Mouse (Mus musculus): ENCODE results near the gene Nmi. TPM values are rescaled to one million over a fixed set of nuclear protein-coding genes. Genes with fewer than 3 reads are reported as not detected.

Gene Nmi
- polyA plus RNA-seq, 1 experiment from 2014 or later = 6.2 TPM

GRCm38 (mm10) chr2:51982288-51982687 lies 9.0 kb upstream of the Nmi start:
- H3K27ac ChIP-seq = no peak overlapping the region
- no peak for ATAC-seq
- H3K9me3 ChIP-seq (replicated peaks) = no peaks in the 10 kb centered on the region; the same call in 1 of the 2 replicates
- H3K4me1 ChIP-seq = no peaks in the 10 kb centered on the region
- 82% methylated on average over 13 of the region's 13 CpGs for WGBS
- no peak overlapping the region for H3K9ac ChIP-seq
- no peak overlapping the region for H3K4me3 ChIP-seq
- no peak overlapping the region for H3K4me2 ChIP-seq
- no peaks in the 10 kb centered on the region for H3K27me3 ChIP-seq
- H3K36me3 ChIP-seq (ENCODE audit: poor library complexity, severe bottlenecking) = no peaks in the 10 kb centered on the region

- no peak for ATAC-seq
- H3K36me3 ChIP-seq (ENCODE audit: poor library complexity, severe bottlenecking) = no peaks in the 10 kb centered on the region
- H3K4me3 ChIP-seq = no peak overlapping the region
- H3K27me3 ChIP-seq = no peaks in the 10 kb centered on the region
- no peaks in the 10 kb centered on the region for H3K4me1 ChIP-seq
- WGBS = 72% methylated on average over 11 of the region's 11 CpGs
- no peak overlapping the region for H3K4me2 ChIP-seq
- H3K9ac ChIP-seq = no peak overlapping the region
- H3K9me3 ChIP-seq (replicated peaks) = no peaks in the 10 kb centered on the region; the same call in 1 of the 2 replicates
- H3K27ac ChIP-seq = no peak overlapping the region
These were observed 8.3 kb upstream of the Nmi start for GRCm38 (mm10) chr2:51981630-51982029.

- peaks cover 4% of the 10 kb centered on the region; the same call in 1 of the 2 replicates for H3K9me3 ChIP-seq (replicated peaks)
- no peak overlapping the region for H3K27ac ChIP-seq
- no peaks in the 10 kb centered on the region for H3K4me1 ChIP-seq
- peak; percentile 86 for ATAC-seq
- peak overlapping the region; percentile 64 for H3K9ac ChIP-seq
- 3% methylated on average over 40 of the region's 40 CpGs for WGBS
- no peaks in the 10 kb centered on the region for H3K27me3 ChIP-seq
- no peaks in the 10 kb centered on the region for H3K36me3 ChIP-seq (ENCODE audit: poor library complexity, severe bottlenecking)
- peak overlapping the region; percentile 67 for H3K4me2 ChIP-seq
- H3K4me3 ChIP-seq = peak overlapping the region; percentile 55
These were observed 469 bp downstream of the Nmi start for GRCm38 (mm10) chr2:51972641-51973409.

- Histone ChIP-seq H3K27ac (no peak overlapping the region), H3K9me3 (replicated peaks) (peaks cover 4% of the 10 kb centered on the region; the same call in 1 of the 2 replicates), H3K4me3 (peak overlapping the region; percentile 55), H3K4me1 (no peaks in the 10 kb centered on the region), H3K36me3 (ENCODE audit: poor library complexity, severe bottlenecking) (no peaks in the 10 kb centered on the region), H3K4me2 (peak overlapping the region; percentile 67), H3K27me3 (no peaks in the 10 kb centered on the region), H3K9ac (no peak overlapping the region)
- 0 out of 2 replicates have a peak, but pooled peaks have one; percentile 17 for ATAC-seq
- 55% methylated on average over 5 of the region's 5 CpGs for WGBS
These were observed 1.2 kb downstream of the Nmi start for GRCm38 (mm10) chr2:51972142-51972541.

GRCm38 (mm10) chr2:51970897-51971296 lies 2.4 kb downstream of the Nmi start:
- peaks cover 4% of the 10 kb centered on the region; the same call in 1 of the 2 replicates for H3K9me3 ChIP-seq (replicated peaks)
- H3K27me3 ChIP-seq = no peaks in the 10 kb centered on the region
- H3K4me1 ChIP-seq = no peaks in the 10 kb centered on the region
- H3K36me3 ChIP-seq (ENCODE audit: poor library complexity, severe bottlenecking) = no peaks in the 10 kb centered on the region
- 100% methylated on average over 4 of the region's 4 CpGs for WGBS
- no peak overlapping the region for H3K4me2 ChIP-seq
- no peak overlapping the region for H3K9ac ChIP-seq
- H3K27ac ChIP-seq = no peak overlapping the region
- no peak overlapping the region for H3K4me3 ChIP-seq
- no peak for ATAC-seq

GRCm38 (mm10) chr2:51967288-51967687 lies 6.0 kb downstream of the Nmi start:
- Histone ChIP-seq H3K36me3 (ENCODE audit: poor library complexity, severe bottlenecking) (no peaks in the 10 kb centered on the region), H3K9me3 (replicated peaks) (peaks cover 4% of the 10 kb centered on the region; the same call in 1 of the 2 replicates), H3K4me1 (no peaks in the 10 kb centered on the region), H3K4me2 (no peak overlapping the region), H3K9ac (no peak overlapping the region), H3K4me3 (no peak overlapping the region), H3K27ac (no peak overlapping the region), H3K27me3 (no peaks in the 10 kb centered on the region)
- ATAC-seq = no peak
- WGBS = 89% methylated on average over 3 of the region's 3 CpGs

GRCm38 (mm10) chr2:51953648-51954204 lies 19.6 kb downstream of the Nmi start:
- no peaks in the 10 kb centered on the region for H3K27me3 ChIP-seq
- WGBS = 91% methylated on average over 7 of the region's 7 CpGs
- H3K9me3 ChIP-seq (replicated peaks) = no peaks in the 10 kb centered on the region
- no peak overlapping the region for H3K4me3 ChIP-seq
- H3K4me2 ChIP-seq = no peak overlapping the region
- no peak overlapping the region for H3K27ac ChIP-seq
- H3K4me1 ChIP-seq = no peaks in the 10 kb centered on the region
- ATAC-seq = no peak
- no peaks in the 10 kb centered on the region for H3K36me3 ChIP-seq (ENCODE audit: poor library complexity, severe bottlenecking)
- H3K9ac ChIP-seq = no peak overlapping the region

GRCm38 (mm10) chr2:51950876-51951275 lies 22.4 kb downstream of the Nmi start:
- no peak for ATAC-seq

GRCm38 (mm10) chr2:51948105-51948830 lies 25.0 kb downstream of the Nmi start:
- 84% methylated on average over 6 of the region's 6 CpGs for WGBS
- Histone ChIP-seq H3K9ac (no peak overlapping the region), H3K27ac (no peak overlapping the region), H3K27me3 (no peaks in the 10 kb centered on the region), H3K4me2 (no peak overlapping the region), H3K36me3 (ENCODE audit: poor library complexity, severe bottlenecking) (no peaks in the 10 kb centered on the region), H3K4me3 (no peak overlapping the region), H3K4me1 (no peaks in the 10 kb centered on the region), H3K9me3 (replicated peaks) (no peaks in the 10 kb centered on the region; the same call in 1 of the 2 replicates)
- no peak for ATAC-seq

More at GRCm38 (mm10) chr2:51950876-51951275, 22.4 kb downstream of the Nmi start:
- Histone ChIP-seq H3K27me3 (no peaks in the 10 kb centered on the region), H3K9me3 (replicated peaks) (no peaks in the 10 kb centered on the region), H3K4me3 (no peak overlapping the region), H3K36me3 (ENCODE audit: poor library complexity, severe bottlenecking) (no peaks in the 10 kb centered on the region), H3K4me1 (no peaks in the 10 kb centered on the region), H3K9ac (no peak overlapping the region), H3K4me2 (no peak overlapping the region), H3K27ac (no peak overlapping the region)
- WGBS = 35% methylated on average over 1 of the region's 1 CpGs

GRCm38 (mm10) chr2:51945812-51946211 lies 27.5 kb downstream of the Nmi start:
- no peak overlapping the region for H3K27ac ChIP-seq
- H3K4me1 ChIP-seq = no peaks in the 10 kb centered on the region
- no peak overlapping the region for H3K9ac ChIP-seq
- 74% methylated on average over 2 of the region's 2 CpGs for WGBS
- H3K27me3 ChIP-seq = no peaks in the 10 kb centered on the region
- H3K4me3 ChIP-seq = no peak overlapping the region
- ATAC-seq = no peak
- H3K36me3 ChIP-seq (ENCODE audit: poor library complexity, severe bottlenecking) = no peaks in the 10 kb centered on the region
- H3K4me2 ChIP-seq = no peak overlapping the region
- H3K9me3 ChIP-seq (replicated peaks) = no peaks in the 10 kb centered on the region; the same call in 1 of the 2 replicates

- 93% methylated on average over 7 of the region's 7 CpGs for WGBS
- Histone ChIP-seq H3K4me3 (no peak overlapping the region), H3K36me3 (ENCODE audit: poor library complexity, severe bottlenecking) (no peaks in the 10 kb centered on the region), H3K4me2 (no peak overlapping the region), H3K4me1 (no peaks in the 10 kb centered on the region), H3K9ac (no peak overlapping the region), H3K9me3 (replicated peaks) (no peaks in the 10 kb centered on the region; the same call in 1 of the 2 replicates), H3K27ac (no peak overlapping the region), H3K27me3 (no peaks in the 10 kb centered on the region)
- ATAC-seq = no peak
These were observed 31.5 kb downstream of the Nmi start for GRCm38 (mm10) chr2:51941832-51942231.

- H3K27me3 ChIP-seq = 0 out of 2 replicates have a peak, but pooled peaks cover 6% of the 10 kb centered on the region
- H3K4me3 ChIP-seq = no peak overlapping the region
- WGBS = 85% methylated on average over 3 of the region's 3 CpGs
- peaks cover 8% of the 10 kb centered on the region; the same call in 1 of the 2 replicates for H3K4me1 ChIP-seq
- no peak for ATAC-seq
- H3K27ac ChIP-seq = no peak overlapping the region
- no peak overlapping the region for H3K4me2 ChIP-seq
- no peaks in the 10 kb centered on the region; the same call in 1 of the 2 replicates for H3K9me3 ChIP-seq (replicated peaks)
- H3K9ac ChIP-seq = no peak overlapping the region
- H3K36me3 ChIP-seq (ENCODE audit: poor library complexity, severe bottlenecking) = no peaks in the 10 kb centered on the region
These were observed 34.5 kb downstream of the Nmi start for GRCm38 (mm10) chr2:51938750-51939149.
